Mouse (Mus musculus): ENCODE data around the gene 1700016D06Rik.

1700016D06Rik gene

DNA sequence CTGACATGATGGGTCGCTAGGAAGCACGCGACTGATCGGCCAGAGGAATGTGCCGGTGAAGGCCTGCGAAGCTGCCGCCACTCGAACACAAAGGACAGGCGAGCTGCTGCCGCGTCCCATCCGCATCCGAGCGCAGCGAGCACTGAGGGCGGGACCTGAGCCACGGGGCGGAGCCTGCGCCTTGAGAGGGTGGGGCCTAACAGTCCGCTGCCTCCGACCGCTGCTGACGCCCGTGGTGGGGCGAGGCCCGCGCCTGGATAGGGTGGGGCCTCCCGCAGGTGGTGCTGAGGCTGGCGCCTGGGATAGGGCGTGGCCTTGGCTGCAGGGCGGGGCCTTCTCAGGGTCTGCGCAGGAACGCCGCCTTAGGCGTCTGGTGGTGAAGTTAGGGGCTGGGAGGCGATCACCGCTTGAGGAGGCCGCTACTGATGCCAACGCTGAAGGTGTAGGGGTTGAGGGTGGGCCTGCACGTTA lies 65.2 kb downstream of the 1700016D06Rik start, which contains the start of gene Ankrd10:
TSS of gene Ankrd10 (minus strand) at position 147 of the 471 bp plus-strand sequence.
- DNase-seq (ENCODE audit: extremely low spot score, low read depth, low spot score): peak; percentile 79

DNA sequence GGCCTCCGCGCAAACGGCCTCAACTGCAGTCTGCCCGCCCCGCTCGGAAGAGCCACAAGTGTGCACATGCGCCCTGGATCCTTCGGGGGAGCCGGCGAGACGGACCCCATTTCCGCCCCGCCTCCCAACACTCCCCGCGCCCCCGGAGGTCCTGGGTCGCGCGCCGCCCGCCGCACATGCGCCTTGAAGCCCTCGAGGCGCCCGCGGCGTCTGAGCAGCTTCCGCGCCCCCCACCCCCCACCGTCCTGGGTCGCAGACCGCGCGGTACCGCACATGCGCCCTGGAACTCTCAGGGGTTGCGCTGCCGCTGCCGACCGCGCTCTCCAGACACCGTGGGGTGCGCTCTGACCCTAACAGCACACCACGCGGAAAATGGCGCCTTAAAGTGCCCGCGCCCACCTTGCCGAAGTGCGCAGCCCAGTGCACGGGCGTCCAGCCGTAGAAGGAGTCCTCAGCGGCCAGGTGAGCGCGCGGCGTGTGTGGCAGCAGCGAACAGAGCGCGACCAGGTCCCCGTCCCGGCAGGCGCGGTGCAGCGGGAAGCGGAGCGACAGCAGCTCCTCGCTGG lies 65.8 kb downstream of the 1700016D06Rik start:
- no peak for DNase-seq (ENCODE audit: extremely low spot score, low read depth, low spot score)

DNA sequence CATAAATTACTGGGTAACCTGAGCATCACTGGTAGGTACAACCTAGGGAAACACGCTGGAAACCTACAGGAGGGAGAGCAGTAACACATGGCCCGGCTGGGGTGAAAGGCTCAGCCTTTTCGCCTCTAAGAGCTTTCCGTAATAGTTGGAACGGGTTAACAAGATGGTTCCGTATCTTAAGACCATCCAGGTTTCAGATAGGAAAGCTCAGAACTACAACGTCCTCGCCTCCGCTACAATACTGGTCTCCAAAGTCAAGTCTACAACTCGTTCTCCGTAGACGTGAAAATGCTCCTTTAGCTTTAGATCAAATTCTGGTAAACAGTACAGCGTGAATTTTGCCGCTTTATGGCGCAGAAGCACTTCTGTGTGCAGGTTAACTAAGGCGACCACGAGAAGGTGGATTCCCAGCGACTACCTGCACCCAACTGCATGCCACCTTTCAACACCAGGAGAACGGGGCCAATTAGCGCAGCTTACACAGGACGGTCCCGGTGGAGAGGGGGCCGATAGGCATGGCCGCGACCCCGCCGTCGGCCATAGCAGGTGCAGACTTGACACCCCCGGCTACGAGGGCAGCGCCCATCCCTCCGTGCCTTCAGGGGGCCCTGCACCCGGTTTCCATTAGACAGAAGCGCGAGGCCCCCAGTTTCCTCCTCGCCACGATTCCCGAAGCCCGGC lies 66.4 kb downstream of the 1700016D06Rik start:
- no peak for DNase-seq (ENCODE audit: extremely low spot score, low read depth, low spot score)

DNA sequence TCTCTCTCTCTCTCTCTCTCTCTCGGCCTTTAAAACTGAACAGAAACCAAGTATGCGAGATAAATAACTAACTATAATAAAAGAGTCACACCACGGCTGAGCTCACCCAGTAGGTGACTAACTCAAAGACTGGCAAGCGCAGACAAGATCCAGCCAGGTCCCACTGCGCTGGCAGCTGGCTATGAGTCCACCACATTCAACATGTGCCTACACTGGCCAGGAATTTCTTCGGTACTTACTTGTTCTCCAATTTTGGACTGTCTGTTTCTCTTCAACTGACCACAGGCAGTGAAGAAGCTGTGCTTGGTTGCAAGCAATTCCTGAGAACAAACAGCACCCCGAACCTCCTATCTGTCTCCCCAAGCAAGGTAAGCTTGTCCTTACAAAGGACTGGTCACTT lies 67.4 kb downstream of the 1700016D06Rik start:
- DNase-seq (ENCODE audit: extremely low spot score, low read depth, low spot score): no peak

DNA sequence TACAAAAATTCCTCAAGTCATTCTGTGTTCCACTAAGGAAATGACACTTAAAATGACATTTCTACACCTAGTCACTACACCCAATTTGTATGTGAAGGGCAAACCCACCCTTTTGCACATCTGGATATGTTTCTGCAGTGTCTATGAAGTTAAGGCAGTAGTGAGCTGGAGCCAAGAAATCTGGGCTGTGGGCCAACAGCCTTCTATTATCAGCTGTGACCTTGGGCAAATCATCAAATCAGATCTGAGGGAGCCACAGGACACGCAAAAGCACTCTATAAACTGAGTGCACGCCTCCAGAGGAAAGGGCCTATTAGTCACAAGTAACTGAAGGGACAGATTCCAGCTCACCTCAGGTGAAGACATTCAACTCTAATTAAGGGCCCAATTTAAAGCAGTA lies 68.5 kb downstream of the 1700016D06Rik start:
- DNase-seq (ENCODE audit: extremely low spot score, low read depth, low spot score): no peak

DNA sequence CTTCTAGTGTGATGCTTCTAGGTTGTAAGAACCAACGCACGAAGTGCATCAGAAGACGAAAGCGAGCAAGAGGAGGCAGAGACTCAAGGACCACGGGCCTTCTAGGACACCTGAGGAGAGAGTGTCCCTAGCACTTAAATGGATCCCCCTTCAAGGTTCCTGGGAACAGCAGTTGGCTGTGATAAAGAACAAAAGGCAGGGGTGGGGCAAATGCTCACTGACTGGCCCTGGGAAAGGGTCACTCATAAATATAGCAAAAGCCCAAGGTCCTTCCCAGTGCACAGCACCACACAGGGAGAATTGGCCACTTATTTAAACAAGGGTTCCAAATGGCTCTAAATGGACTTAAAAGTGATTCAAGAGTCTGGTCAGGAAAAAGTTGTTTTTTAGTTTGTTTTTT lies 71.7 kb downstream of the 1700016D06Rik start:
- DNase-seq (ENCODE audit: extremely low spot score, low read depth, low spot score): no peak

DNA sequence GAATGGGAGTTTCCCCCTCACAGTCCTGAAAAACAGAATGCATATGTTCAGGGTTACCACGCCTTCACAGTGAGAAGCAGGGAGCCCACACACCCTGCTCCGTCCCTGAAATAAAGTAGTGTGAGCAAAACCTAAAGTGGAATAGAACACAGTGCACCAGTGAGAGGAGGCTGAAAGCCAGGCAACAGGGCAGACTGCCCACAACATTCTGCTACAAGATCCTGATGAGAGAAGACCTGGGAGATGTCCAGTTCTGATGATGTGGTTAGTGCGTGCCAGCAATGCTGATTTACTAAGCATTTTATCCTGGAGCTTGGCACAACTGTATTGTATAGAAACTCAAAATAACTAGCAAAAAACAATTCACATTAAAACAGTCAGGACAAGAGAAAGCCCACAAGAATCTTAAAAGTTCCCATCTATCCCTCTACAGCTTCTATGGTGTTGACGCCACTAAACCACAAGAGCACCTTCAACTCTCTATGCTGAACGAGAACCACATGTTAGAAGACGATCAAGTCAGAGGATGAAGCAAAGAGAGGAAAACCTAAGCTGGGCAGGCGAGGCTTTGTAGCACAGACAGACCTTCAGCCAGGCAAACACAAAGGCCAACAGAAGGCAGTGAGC lies 72.2 kb downstream of the 1700016D06Rik start:
- no peak for DNase-seq (ENCODE audit: extremely low spot score, low read depth, low spot score)

DNA sequence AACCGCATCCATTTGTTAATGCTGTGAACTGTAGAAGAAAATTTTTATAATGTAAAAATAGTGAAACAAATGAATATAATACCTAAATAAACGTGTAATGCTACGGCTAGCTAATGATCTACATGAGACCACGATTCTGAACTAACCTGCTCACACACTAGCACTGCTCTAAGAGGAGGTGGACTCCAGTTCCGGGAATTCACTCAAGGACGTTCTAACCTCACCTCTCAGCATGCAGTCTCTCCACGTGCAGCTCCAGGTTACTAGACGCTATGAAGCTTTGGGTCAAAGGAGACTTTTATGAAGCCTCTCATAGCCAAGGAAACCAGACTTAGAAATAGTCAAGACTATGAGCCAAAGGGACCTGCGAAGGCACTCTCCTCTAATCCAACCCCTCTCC lies 73.1 kb downstream of the 1700016D06Rik start:
- no peak for DNase-seq (ENCODE audit: extremely low spot score, low read depth, low spot score)

DNA sequence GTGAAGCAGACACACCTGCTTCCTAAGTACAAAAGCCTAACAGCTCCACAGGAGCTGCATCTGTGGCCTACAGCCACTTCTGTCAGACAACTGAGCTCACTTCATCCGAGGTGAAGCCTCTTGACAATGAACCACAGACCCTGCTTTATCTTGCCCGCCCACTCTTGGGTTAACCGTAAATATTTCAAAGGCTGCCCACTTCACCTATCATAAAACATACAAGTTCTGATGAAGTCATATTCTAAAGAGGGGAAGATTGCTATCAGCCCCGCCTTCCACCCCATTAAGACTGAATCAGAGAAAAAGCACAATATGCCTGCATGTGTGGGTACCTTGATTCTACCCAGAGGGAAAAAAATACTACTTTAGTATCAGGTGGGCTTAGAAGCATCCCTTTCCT lies 75.8 kb downstream of the 1700016D06Rik start:
- no peak for DNase-seq (ENCODE audit: extremely low spot score, low read depth, low spot score)

DNA sequence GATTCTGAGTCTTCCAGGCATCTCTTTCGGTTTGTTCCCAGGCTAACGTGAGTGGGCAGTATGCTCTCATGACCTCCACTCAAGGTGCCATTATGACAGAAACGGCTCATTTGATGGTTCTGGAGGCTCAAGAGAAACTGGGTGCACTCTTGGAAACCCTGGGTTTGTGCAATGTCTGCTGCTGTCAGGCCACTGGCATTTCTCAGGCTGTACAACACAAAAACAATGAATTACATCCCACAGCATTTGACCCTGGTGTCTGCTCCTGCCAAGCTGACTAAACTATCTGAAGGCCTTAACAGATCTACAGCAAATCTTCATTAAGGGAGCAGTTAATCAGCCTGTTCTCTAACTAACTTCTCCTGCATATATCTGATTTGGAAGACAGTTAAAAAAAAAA lies 81.8 kb downstream of the 1700016D06Rik start:
- DNase-seq (ENCODE audit: extremely low spot score, low read depth, low spot score): no peak

DNA sequence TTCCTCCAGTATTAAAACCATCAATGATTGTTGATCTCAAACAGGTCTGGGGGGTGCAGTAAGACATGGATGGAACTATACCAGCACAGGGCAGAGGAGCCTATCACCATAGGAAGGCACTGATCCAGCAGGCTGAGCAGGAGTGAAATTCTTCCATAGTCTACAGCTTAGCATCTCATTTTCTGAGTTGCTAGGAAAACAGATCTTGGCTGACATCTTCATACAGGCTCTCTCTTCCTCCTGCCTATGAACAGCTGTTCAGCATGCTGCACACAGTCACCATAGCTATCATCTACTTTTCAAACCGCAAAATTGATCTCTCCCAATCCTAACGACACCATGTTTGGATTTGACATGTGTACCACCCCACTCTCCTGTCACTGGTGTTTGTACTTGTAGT lies 82.8 kb downstream of the 1700016D06Rik start:
- no peak for DNase-seq (ENCODE audit: extremely low spot score, low read depth, low spot score)

DNA sequence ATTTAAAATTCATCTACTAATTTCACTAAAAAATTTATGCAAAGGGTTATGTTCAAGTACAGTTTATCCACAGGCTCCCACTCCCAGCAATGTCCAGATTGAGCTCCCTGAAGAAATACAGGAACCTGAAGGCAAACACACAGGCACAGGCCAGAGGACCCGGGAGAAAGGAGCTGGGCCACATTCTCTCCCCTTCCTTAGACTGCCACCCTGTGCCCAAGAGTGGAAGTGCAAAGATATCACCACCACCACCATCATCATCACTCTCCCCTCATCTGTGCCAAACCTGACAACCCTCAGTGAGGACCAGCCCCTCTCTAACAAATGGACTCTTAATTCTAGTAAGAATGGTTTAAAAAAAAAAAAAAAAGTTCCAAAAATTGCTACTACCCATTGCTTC lies 84.6 kb downstream of the 1700016D06Rik start:
- DNase-seq (ENCODE audit: extremely low spot score, low read depth, low spot score): no peak

DNA sequence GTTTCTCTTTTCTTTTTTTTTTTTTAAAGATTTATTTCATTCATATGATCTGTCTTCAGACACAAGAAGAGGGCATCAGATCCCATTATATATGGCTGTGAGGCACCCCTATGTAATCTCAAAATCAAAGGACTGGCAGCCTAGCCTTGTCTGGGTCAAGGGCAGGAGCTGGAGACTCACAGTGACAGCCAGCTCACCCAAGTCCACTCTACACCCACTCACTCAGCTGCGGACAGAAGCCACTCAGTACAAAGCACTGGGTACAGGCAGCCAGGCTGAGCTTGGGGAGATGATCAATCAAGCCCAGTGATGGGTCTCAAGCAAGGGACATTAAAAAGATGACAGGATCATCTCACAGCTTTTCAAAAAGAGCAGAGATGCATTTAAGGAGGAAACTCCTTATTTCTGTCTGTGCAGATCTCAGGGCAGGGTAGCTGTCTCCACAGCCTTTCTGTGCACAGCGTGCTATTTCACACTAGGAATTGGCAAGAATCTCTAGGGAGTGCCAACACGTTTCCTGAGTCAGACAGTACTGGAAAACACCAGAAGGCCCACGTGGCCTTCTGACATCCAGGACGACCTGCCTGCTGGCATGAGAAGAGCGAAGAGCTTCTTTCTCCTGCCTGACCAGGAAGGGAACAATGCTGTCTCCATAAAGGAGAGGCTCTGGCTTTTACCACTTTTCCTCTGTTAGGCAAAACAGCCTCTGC lies 86.6 kb downstream of the 1700016D06Rik start:
- no peak for DNase-seq (ENCODE audit: extremely low spot score, low read depth, low spot score)

DNA sequence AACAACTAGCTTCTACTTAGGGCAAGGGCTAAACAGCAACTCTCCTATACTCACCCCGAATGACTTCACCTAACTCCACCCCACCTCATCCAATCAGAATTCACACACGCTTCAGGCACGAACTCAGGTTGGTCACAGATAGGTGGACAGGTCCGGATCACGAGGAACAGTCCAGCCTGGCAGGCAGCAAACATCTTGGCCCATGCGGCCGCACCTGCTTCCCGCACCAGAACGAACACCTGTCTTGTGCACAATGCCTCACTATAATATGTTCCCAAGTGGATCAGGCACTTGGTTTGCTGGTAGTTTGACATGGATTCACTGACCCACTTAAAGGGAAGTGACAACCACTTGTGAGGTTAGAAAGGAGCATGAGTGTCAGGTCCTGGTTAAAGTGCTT lies 92.0 kb downstream of the 1700016D06Rik start:
- no peak for DNase-seq (ENCODE audit: extremely low spot score, low read depth, low spot score)

Data from hindlimb bud, embryonic 11.5 days (tissue).